Mouse (Mus musculus) megakaryocyte, embryonic 14.5 days (primary cell): ENCODE data around the gene Brinp2.

Experiments used
- FLI1 ChIP-seq: IDR thresholded peaks from 2 replicates; pipeline ENCODE4 v1.6.1; 2012; ENCODE audit warnings: low read length, inconsistent platforms, mixed read lengths
- GATA1 ChIP-seq: IDR thresholded peaks from 3 replicates; pipeline ENCODE4 v1.6.1; 2012; ENCODE audit warnings: mixed read lengths, low read length, inconsistent platforms, borderline replicate concordance

GRCm38 (mm10) chr1:158218750-158219149 lies 137.4 kb downstream of the Brinp2 start:
- TF ChIP-seq FLI1 (no peak), GATA1 (no peak)
